Mouse (Mus musculus) subcutaneous adipose tissue, adult 2 months (tissue): ENCODE results near the gene Olfr765. TPM values are rescaled to one million over a fixed set of nuclear protein-coding genes. Genes with fewer than 3 reads are reported as not detected.

Source experiments
- polyA plus RNA-seq: library from polyadenylated mRNA; depleted of rRNA; stranded (reverse); fragments of >200 nt; gene quantifications from 2 replicates; pipeline ENCODE4 v1.2.3, GENCODE M21; 2012; ENCODE audit warnings: low replicate concordance; rRNA removed

The Olfr765 gene
- not detected in 2 replicates for polyA plus RNA-seq

GRCm38 (mm10) chr10:129049898-129050297 lies at the start of gene Olfr765:
Gene Olfr765 (minus strand): TSS chr10:129049998.

GRCm38 (mm10) chr10:129099275-129099674 lies 49.5 kb upstream of the Olfr765 start, which contains the start of gene Olfr768:
Gene Olfr768 (minus strand): TSS chr10:129099375.

GRCm38 (mm10) chr10:129082810-129083209 lies 33.0 kb upstream of the Olfr765 start, which contains the start of gene Olfr767:
Gene Olfr767 (minus strand): TSS chr10:129082910.

GRCm38 (mm10) chr10:129068877-129069276 lies 19.1 kb upstream of the Olfr765 start, which contains the start of gene Olfr766-ps1:
Gene Olfr766-ps1 (minus strand): TSS chr10:129068977.

GRCm38 (mm10) chr10:129039796-129040195 lies 10.0 kb downstream of the Olfr765 start, which contains the start of gene Olfr764-ps1:
Gene Olfr764-ps1 (minus strand): TSS chr10:129039896.

GRCm38 (mm10) chr10:129010288-129010841 lies 39.4 kb downstream of the Olfr765 start, which contains the start of gene Olfr763:
Gene Olfr763 (plus strand): TSS chr10:129010791.

Other genes with a start within 250 kb of the Olfr765 start
- 20.8 and 24.6 TPM in 2 replicates for gene Dnajc14, start 245.9 kb downstream of the Olfr765 start, polyA plus RNA-seq
- 32.5 and 77.6 TPM in 2 replicates for gene Tmem198b, start 245.6 kb downstream of the Olfr765 start, polyA plus RNA-seq
- 6.4 and 8.4 TPM in 2 replicates for gene Sarnp, start 232.7 kb downstream of the Olfr765 start, polyA plus RNA-seq
- 62.6 and 75.6 TPM in 2 replicates for gene Ormdl2, start 228.4 kb downstream of the Olfr765 start, polyA plus RNA-seq
- gene Gdf11, start 158.3 kb downstream of the Olfr765 start, polyA plus RNA-seq: 3.2 and 15.4 TPM in 2 replicates
- gene Cd63, start 149.0 kb downstream of the Olfr765 start, polyA plus RNA-seq: 121 and 308 TPM in 2 replicates
- gene Rdh5, start 127.1 kb downstream of the Olfr765 start, polyA plus RNA-seq: 36.0 and 47.3 TPM in 2 replicates
- 237 and 349 TPM in 2 replicates for gene Bloc1s1, start 126.0 kb downstream of the Olfr765 start, polyA plus RNA-seq
- gene Itga7, start 116.2 kb downstream of the Olfr765 start, polyA plus RNA-seq: 95.0 and 265 TPM in 2 replicates
- 5.1 and 19.5 TPM in 2 replicates for gene Mettl7b, start 89.0 kb downstream of the Olfr765 start, polyA plus RNA-seq
- not detected in 2 replicates for gene Olfr9, start 60.6 kb downstream of the Olfr765 start, polyA plus RNA-seq
- not detected in 2 replicates for gene Olfr763, start 39.2 kb downstream of the Olfr765 start, polyA plus RNA-seq
- gene Olfr764-ps1, start 10.1 kb downstream of the Olfr765 start, polyA plus RNA-seq: not detected in 2 replicates
- gene Olfr766-ps1, start 19.0 kb upstream of the Olfr765 start, polyA plus RNA-seq: not detected in 2 replicates
- not detected in 2 replicates for gene Olfr767, start 32.9 kb upstream of the Olfr765 start, polyA plus RNA-seq
- gene Olfr768, start 49.4 kb upstream of the Olfr765 start, polyA plus RNA-seq: not detected in 2 replicates
- gene Olfr769, start 67.9 kb upstream of the Olfr765 start, polyA plus RNA-seq: not detected in 2 replicates
- gene Olfr770, start 89.0 kb upstream of the Olfr765 start, polyA plus RNA-seq: not detected in 2 replicates
- gene Olfr771, start 114.8 kb upstream of the Olfr765 start, polyA plus RNA-seq: not detected in 2 replicates
- not detected in 2 replicates for gene Olfr772, start 127.9 kb upstream of the Olfr765 start, polyA plus RNA-seq
- gene Olfr773, start 137.4 kb upstream of the Olfr765 start, polyA plus RNA-seq: not detected in 2 replicates
- gene Olfr774, start 186.2 kb upstream of the Olfr765 start, polyA plus RNA-seq: not detected in 2 replicates
- not detected in 2 replicates for gene Olfr775, start 198.4 kb upstream of the Olfr765 start, polyA plus RNA-seq
- gene Olfr776, start 209.1 kb upstream of the Olfr765 start, polyA plus RNA-seq: not detected in 2 replicates
- gene Olfr777, start 221.5 kb upstream of the Olfr765 start, polyA plus RNA-seq: not detected in 2 replicates